Mouse (Mus musculus) liver, embryonic 14.5 days (tissue): ENCODE results near the gene Alg2.

Experiments
- CTCF ChIP-seq: IDR thresholded peaks from 2 replicates; pipeline ENCODE4 v1.5.1; 2016; ENCODE audit warnings: antibody characterized with exemption, low read depth, control low read depth
- EP300 ChIP-seq: IDR thresholded peaks from 2 replicates; pipeline ENCODE4 v1.6.1; 2016; ENCODE audit warnings: antibody characterized with exemption, low read depth

DNA sequence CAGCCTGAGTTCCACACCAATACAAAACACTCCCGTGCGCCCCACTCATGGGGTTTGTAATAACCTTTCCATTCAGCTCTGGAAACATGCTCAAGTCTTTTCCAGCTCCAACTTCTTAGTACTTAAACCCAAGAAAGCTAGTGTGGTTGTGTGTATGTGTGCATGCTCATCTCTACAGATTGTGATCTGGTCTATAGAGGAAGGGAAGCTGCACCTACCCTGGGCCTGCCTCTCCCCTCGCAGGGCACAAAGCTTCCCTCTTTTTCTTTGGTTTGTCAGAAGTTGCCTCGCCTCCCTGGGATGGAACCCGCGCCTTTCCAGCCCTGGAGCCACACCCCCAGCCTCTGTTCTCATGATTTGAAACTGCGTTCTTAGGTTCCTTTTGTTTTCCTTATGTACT, 53.9 kb downstream of the Alg2 start:
- TF ChIP-seq CTCF: no peak
- TF ChIP-seq EP300: no peak
